Mouse (Mus musculus) hindbrain, postnatal 0 days (tissue): ENCODE data around the gene Iqgap1. TPM values are rescaled to one million over a fixed set of nuclear protein-coding genes. Genes with fewer than 3 reads are reported as not detected.
"Not testable (repeated sequence)": the region's sequence is repeated elsewhere in the genome, so short reads cannot be mapped to it uniquely, and the experiment has no call there.

Source experiments
- ATAC-seq: fragments of 200-750 bp; cut with Nextera tagmentation; 2 replicates; pipeline ENCODE4 v1.8.0; 2017; ENCODE audit warnings: mild to moderate bottlenecking, moderate TSS enrichment, moderate library complexity
- DNase-seq: peaks from one replicate; pipeline ENCODE4 v3.0.0-alpha.2; 2015; ENCODE audit warnings: low spot score
- H3K27ac ChIP-seq: fragments of 300-500 bp; sonication (generic); 2 replicates; pipeline ENCODE4 v1.5.1; 2014; ENCODE audit warnings: mild to moderate bottlenecking
- H3K27me3 ChIP-seq: fragments of 300-500 bp; sonication (generic); 2 replicates; pipeline ENCODE4 v1.6.1; 2014; ENCODE audit warnings: low read length, mixed read lengths; ENCODE audit not compliant: insufficient read depth
- H3K36me3 ChIP-seq: fragments of 300-500 bp; sonication (generic); 2 replicates; pipeline ENCODE4 v1.6.1; 2014; ENCODE audit warnings: low read length, mixed read lengths; ENCODE audit not compliant: insufficient read depth
- H3K4me1 ChIP-seq: fragments of 300-500 bp; sonication (generic); 2 replicates; pipeline ENCODE4 v1.6.1; 2014; ENCODE audit warnings: antibody characterized with exemption, low read length, mixed read lengths; ENCODE audit not compliant: insufficient read depth
- H3K4me2 ChIP-seq: fragments of 300-500 bp; sonication (generic); 2 replicates; pipeline ENCODE4 v1.6.1; 2014; ENCODE audit warnings: low read depth, mild to moderate bottlenecking, low read length, moderate library complexity, mixed read lengths
- H3K4me3 ChIP-seq: fragments of 300-500 bp; sonication (generic); 2 replicates; pipeline ENCODE4 v1.5.1; 2014; ENCODE audit warnings: low read length
- H3K9ac ChIP-seq: fragments of 300-500 bp; sonication (generic); replicated peaks from 2 replicates; pipeline ENCODE4 v1.6.1; 2014; ENCODE audit warnings: mild to moderate bottlenecking, low read length, moderate library complexity, mixed read lengths
- H3K9me3 ChIP-seq: fragments of 300-500 bp; sonication (generic); 2 replicates; pipeline ENCODE4 v1.6.1; 2016; ENCODE audit warnings: low read length, mixed read lengths
- CTCF ChIP-seq: IDR thresholded peaks from 2 replicates; pipeline ENCODE4 v1.5.1; 2016; ENCODE audit warnings: antibody characterized with exemption, control low read depth, low read depth
- WGBS: fragments of 180-500 bp; shearing (Covaris S2); extraction: QIAGEN DNeasy Blood & Tissue Kit; methylation state at CpG from one replicate; pipeline ENCODE4 v1.1.7; 2014; 5-methylcytosine and 5-hydroxymethylcytosine counted together
- polyA plus RNA-seq: library from polyadenylated mRNA; unstranded; fragments of >200 nt; fragmentation: Nextera tagmentation; extraction: Ambion mirVana; gene quantifications from 2 replicates; pipeline ENCODE4 v1.2.1, GENCODE M21; 2015
- total RNA-seq: library from RNA; depleted of rRNA; stranded (reverse); fragments of >200 nt; gene quantifications from 2 replicates; pipeline ENCODE4 v1.2.3, GENCODE M21; 2014

Iqgap1 gene
- total and polyA plus RNA-seq, 2 experiments from 2014 or later, result 15.7 to 29.4 TPM

- no peak for TF ChIP-seq CTCF
- H3K36me3 ChIP-seq, result peaks cover 9% of the 10 kb centered on the region; the same call in 1 of the 2 replicates
- H3K27me3 ChIP-seq, result no peaks in the 10 kb centered on the region
- H3K9ac ChIP-seq, result no peak overlapping the region
- no peaks in the 10 kb centered on the region for H3K4me1 ChIP-seq
- H3K27ac ChIP-seq, result no peak overlapping the region
- ATAC-seq (no peak), DNase-seq (no peak)
- H3K4me2 ChIP-seq, result no peak overlapping the region
- WGBS, result 86% methylated on average over 8 of the region's 8 CpGs
- no peaks in the 10 kb centered on the region for H3K9me3 ChIP-seq
- H3K4me3 ChIP-seq, result no peak overlapping the region
These were observed 63.5 kb downstream of the Iqgap1 start for GRCm38 (mm10) chr7:80762297-80762696.

GRCm38 (mm10) chr7:80754086-80754485 is 71.7 kb downstream of the Iqgap1 start:
- Histone ChIP-seq H3K4me2 (no peak overlapping the region), H3K27ac (no peak overlapping the region), H3K9me3 (no peaks in the 10 kb centered on the region), H3K36me3 (peaks cover 48% of the 10 kb centered on the region), H3K27me3 (no peaks in the 10 kb centered on the region), H3K4me1 (no peaks in the 10 kb centered on the region), H3K4me3 (no peak overlapping the region), H3K9ac (no peak overlapping the region)
- 91% methylated on average over 2 of the region's 2 CpGs for WGBS
- TF ChIP-seq CTCF, result no peak
- ATAC-seq (no peak), DNase-seq (no peak)

GRCm38 (mm10) chr7:80753613-80754012 is 72.2 kb downstream of the Iqgap1 start:
- H3K4me2 ChIP-seq, result no peak overlapping the region
- TF ChIP-seq CTCF, result no peak
- H3K4me3 ChIP-seq, result no peak overlapping the region
- DNase-seq (no peak), ATAC-seq (no peak)
- 62% methylated on average over 2 of the region's 2 CpGs for WGBS
- peaks cover 52% of the 10 kb centered on the region for H3K36me3 ChIP-seq
- H3K9ac ChIP-seq, result no peak overlapping the region
- no peaks in the 10 kb centered on the region for H3K4me1 ChIP-seq
- no peaks in the 10 kb centered on the region for H3K27me3 ChIP-seq
- no peak overlapping the region for H3K27ac ChIP-seq
- no peaks in the 10 kb centered on the region for H3K9me3 ChIP-seq

GRCm38 (mm10) chr7:80749624-80750023 is 76.2 kb downstream of the Iqgap1 start:
- no peak for TF ChIP-seq CTCF
- H3K4me2 ChIP-seq, result no peak overlapping the region
- ATAC-seq (no peak), DNase-seq (no peak)
- no peak overlapping the region for H3K4me3 ChIP-seq
- H3K9me3 ChIP-seq, result no peaks in the 10 kb centered on the region
- WGBS, result 65% methylated on average over 6 of the region's 6 CpGs
- 0 out of 2 replicates have a peak, but pooled peaks cover 6% of the 10 kb centered on the region for H3K4me1 ChIP-seq
- H3K27me3 ChIP-seq, result no peaks in the 10 kb centered on the region
- no peak overlapping the region for H3K9ac ChIP-seq
- H3K27ac ChIP-seq, result no peak overlapping the region
- peaks cover 47% of the 10 kb centered on the region for H3K36me3 ChIP-seq

GRCm38 (mm10) chr7:80749109-80749508 is 76.7 kb downstream of the Iqgap1 start:
- H3K9ac ChIP-seq, DNase-seq, ATAC-seq, H3K4me2 ChIP-seq, H3K27ac ChIP-seq, H3K27me3 ChIP-seq, H3K9me3 ChIP-seq, H3K4me1 ChIP-seq, H3K4me3 ChIP-seq: not testable (repeated sequence)
- peaks cover 51% of the 10 kb centered on the region for H3K36me3 ChIP-seq
- TF ChIP-seq CTCF, result peak; percentile 14; the same call in 1 of the 2 replicates
- WGBS, result 94% methylated on average over 10 of the region's 10 CpGs

- Histone ChIP-seq H3K4me1 (0 out of 2 replicates have a peak, but pooled peaks cover 6% of the 10 kb centered on the region), H3K27ac (no peak overlapping the region), H3K36me3 (peaks cover 65% of the 10 kb centered on the region), H3K9ac (no peak overlapping the region), H3K9me3 (no peaks in the 10 kb centered on the region), H3K27me3 (no peaks in the 10 kb centered on the region), H3K4me2 (no peak overlapping the region), H3K4me3 (no peak overlapping the region)
- no peak for TF ChIP-seq CTCF
- 76% methylated on average over 7 of the region's 7 CpGs for WGBS
- DNase-seq, result no peak
- no peak for ATAC-seq
These were observed 78.4 kb downstream of the Iqgap1 start for GRCm38 (mm10) chr7:80747371-80747770.

GRCm38 (mm10) chr7:80746166-80746761 is 79.5 kb downstream of the Iqgap1 start:
- no peak overlapping the region for H3K4me2 ChIP-seq
- 0 out of 2 replicates have a peak overlapping the region, but pooled peaks have one; percentile 9 for H3K9ac ChIP-seq
- H3K4me1 ChIP-seq, result 0 out of 2 replicates have a peak, but pooled peaks cover 6% of the 10 kb centered on the region
- H3K9me3 ChIP-seq, result no peaks in the 10 kb centered on the region
- DNase-seq (no peak), ATAC-seq (no peak)
- no peak for TF ChIP-seq CTCF
- H3K36me3 ChIP-seq, result peaks cover 56% of the 10 kb centered on the region
- 11% methylated on average over 5 of the region's 5 CpGs for WGBS
- H3K4me3 ChIP-seq, result no peak overlapping the region
- H3K27ac ChIP-seq, result peak overlapping the region; percentile 32; the same call in 1 of the 2 replicates
- H3K27me3 ChIP-seq, result no peaks in the 10 kb centered on the region
